Mouse (Mus musculus) spleen, postnatal 10 days (tissue): ENCODE data around the gene 2410131K14Rik.

ENCODE experiments used
- DNase-seq, 2 experiments: peaks; one replicate each; pipeline ENCODE4 v3.0.0; 2021 to 2022; ENCODE audit warnings: low spot score in 2 of 2

Gene 2410131K14Rik

DNA sequence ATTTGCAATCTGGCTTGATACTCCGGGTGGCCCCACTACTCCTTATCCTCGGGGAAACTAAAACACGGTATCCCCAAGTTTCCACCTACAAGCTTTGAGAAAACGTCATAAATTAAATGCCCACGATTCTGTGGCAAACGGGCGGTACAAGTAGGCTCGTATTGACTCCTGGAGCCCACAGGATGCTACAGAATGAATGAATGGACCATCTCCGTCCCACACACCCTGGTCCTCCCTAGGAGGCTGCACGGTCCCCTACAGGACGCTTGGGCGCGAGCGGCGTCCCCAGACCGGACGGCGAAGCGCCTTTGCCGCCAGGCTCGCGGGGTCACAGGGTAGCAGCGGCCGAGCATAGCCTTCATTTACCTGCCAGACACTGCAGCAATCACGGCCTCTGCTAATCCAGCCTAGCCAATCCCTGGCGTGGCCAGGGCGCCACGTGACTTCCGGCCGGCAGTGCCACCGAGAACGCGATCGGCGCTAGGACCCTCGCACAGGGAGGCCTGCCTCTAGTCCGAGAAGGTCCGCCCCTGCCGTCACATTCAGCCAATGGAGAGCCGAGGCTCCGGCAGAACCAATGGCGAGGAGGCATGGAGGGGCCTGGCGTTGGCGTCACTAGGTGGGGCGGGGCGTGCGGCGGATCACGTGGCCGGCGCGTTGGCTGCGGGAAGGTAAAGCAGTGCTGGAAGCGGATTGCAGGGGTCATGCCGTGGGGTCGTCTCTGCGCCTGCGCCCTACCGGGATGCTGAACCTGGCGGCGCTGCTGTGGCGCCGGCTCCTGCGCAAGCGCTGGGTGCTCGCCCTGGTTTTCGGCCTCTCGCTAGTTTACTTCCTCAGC is at the start of gene 2410131K14Rik, which contains the start of gene Rnft2:
TSS of gene 2410131K14Rik (plus strand) at position 622 of the 838 bp plus-strand sequence.
TSS of gene Rnft2 (minus strand) at position 511 of the 838 bp plus-strand sequence.
- DNase-seq, result peak; percentile 90 to 98

DNA sequence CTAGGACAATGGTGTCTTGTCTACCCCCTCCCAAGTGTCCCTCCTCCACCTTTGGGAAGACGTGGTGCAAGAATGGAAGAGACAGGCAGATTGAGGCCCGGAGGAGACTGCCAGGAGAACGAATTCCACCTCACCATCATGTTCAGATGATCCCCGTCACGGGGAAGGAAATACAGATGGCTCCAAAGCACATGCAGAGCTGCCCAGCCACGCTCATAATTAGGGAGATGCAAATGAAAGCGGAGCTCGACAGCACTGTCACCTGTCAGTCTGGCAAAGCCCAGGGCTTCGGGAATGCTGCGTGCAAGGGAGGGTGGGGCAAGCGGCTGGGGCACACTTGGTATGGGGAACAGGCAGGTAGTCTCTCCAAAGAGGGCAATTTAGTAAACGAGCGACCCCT is 47.6 kb upstream of the 2410131K14Rik start:
- no peak for DNase-seq

DNA sequence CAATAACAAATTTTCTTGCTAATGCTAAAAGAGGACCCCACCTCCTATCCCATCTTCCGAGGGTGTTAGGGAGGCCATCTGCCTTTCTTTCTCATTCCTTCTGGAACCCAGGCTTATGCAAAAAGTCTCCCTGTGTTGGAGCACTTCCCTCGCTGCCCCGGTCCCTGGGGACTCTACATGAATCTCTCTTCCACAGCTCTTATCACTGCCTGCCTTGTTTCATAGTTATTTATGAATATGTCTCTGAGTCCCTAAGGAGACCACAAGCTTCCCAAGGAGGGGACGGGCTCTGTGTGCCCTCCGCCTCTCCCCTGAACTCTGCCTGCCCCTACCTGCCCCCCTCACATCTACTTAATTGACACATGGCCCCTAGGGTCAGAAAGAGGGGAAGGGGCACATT is 45.4 kb upstream of the 2410131K14Rik start:
- no peak for DNase-seq

DNA sequence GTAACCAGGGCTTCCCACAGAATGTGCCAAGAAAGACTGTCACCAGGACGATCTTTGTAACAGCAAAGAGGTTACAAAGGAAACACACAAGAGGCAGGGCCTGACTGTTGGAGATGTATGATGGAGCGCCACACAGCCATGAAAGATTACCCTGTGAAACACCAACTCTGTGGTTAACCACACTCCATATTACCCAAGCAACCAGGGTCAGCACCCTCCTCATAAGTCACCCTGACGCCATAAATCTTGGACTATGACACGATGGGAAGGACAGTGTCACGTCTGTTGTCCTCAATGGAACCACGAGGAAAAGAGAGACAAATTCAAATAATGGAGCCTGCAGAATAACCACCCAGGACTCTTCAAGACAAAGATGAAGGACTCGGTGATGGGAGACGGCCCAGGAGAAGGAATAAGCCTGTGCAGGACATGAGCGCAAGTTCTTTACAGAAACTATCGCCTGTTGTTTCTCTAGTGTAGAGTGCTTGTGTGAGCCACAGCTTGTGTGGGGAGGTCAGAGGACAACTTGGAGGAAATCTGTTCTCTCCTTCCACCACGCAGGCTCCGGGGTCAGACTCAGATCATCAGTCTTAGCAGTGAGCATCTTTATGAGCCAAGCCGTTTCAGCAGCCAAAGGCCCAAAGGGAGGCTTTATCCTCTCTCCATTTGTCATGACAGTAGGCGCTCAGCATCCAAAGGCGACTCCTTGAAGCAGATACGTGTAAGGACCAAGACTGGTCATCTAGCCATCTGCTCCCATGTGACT is 40.2 kb upstream of the 2410131K14Rik start:
- no peak for DNase-seq

DNA sequence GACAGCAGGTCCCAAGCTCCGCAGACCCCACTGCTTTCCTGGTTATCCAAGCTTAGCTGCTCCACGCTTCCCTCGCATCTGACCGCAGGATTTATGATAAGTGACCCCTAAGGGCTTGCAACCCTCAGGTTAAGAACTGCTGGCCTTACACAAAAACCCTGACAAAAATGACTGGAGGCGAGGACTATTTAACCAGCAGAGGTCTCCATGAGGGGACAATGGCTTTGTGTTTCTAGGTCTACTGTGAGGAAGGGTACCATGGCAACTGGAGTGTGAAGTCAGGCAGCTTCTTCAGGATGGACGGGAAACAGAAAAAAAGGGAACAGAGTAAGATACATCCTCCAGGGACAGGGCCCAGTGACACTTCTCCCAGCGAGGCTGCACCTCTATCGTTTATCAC is 39.2 kb upstream of the 2410131K14Rik start:
- no peak for DNase-seq

DNA sequence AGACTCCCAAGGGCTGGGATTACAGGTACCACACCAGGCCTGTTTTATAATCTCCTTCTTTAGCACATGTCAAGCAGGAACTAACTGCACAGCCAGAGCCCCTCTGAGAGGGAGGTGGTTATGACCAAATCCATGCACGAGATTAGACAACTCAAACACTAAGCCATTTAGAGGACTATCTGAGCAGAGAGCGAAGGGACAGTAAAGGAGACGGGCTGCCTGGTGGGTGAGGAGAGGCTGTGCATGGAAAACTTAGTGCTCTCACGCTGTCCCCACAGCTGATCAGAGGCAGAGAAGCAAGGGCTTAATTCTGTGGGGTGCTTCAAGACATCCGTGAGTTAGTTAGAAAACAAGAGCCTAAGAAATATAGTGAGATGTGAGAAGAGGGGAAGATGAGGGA is 31.0 kb upstream of the 2410131K14Rik start:
- DNase-seq, result no peak

DNA sequence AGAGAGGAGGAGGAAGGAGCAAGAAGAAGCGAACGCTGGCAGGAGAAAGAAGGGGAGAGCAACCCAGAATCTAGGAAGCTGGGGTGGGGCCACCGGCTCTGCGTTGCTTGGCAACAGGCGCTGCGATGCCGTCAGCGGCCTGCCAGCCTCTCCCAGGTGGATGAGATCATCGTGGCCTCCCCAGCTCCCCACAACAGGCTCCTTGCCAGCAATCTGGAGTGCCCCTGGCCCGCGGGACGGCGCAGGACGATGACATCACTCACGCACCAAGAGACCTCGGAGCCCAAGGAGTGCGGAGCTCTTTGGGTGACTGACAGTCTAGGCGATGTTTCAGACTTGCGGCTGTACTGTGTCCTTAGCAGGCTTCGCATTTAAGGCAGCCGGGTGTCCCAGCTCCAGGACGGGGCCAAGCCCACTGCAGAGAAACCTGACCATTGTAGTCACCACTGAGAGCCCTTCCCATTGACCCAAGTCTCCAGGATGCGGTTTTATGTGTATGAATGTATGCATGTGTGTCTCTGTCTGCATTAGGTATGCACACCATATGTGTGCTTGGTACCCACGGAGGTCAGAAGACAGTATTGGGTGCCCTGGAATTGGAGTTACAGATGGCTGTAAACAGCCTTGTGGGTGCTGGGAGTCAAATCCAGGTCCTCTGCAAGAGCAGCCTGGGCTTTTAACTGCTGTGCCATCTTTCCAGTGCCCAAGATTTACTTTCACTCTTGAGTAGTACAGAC is 30.4 kb upstream of the 2410131K14Rik start:
- DNase-seq, result no peak

DNA sequence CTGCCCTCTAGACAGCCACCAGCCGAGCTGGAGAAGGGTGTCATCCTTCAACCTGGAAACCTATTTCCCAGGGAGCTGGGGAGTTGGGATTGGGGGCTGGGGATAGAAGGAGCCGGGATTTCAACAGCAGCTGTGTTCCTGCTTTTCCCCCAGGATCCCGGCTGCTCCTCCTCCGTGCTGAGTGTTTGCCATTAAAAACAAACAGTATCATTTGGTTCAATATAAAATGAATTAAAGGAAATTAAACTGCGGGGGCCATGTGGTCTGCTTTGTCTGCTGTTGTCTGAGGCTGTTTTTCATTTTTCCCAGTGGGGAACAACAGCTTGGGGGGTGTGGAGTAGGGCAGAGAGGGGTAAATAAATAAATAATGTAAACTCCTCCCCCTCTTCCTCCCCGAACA is 27.6 kb upstream of the 2410131K14Rik start:
- no peak for DNase-seq

DNA sequence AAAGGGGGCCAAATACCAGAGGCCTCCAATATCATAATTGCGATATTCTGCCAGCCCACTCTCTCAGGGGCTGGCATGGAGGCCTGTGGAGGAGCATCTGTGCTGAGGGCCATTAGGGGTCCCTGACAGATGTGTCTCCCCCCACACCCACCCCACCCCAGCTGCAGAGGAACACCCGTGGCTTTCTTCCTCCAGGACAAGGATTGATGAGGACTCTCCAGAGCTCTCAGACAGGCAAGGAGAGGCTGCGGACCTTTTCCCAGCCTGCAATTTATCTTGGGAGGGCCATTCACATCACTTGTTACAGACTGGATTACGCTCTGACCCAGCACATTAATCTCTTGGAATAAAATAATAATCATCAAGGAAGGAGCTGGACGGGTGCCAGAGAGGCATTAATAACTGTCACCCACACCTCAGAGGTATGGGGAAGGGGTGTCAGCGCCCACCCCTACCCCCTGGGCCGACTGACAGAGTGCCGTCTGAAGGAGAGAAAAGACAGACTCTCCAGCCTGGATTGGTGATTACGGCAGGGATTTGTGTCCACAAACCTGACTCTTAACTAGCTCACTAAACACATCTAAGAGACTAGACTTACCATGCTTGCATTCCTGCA is 21.8 kb upstream of the 2410131K14Rik start:
- no peak for DNase-seq

DNA sequence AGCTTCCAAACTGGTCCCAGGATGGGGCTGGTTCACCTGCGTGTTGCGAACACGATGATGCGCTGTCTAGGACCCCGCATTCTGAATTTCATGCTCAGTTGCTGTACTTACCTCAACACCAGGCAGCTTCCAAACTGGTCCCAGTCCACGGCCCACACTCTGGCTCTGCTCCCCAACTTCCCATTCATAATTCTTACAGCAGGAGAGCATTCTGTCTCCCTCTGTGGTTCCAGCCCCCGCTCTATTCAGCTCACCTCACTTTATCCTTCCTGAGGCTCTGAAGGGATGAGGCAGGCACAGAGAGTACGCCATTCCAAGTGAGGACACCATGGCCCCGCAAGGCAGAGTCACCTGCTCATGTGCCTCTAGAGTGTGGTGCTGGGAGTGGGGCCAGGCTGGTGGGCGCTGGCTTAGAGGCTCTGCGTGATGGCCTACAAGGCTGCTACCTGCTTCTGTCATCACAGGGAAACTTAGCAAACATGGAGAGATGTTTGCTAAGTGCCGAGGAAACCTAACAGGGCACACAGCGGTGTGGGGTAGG is 14.9 kb upstream of the 2410131K14Rik start:
- DNase-seq, result no peak

DNA sequence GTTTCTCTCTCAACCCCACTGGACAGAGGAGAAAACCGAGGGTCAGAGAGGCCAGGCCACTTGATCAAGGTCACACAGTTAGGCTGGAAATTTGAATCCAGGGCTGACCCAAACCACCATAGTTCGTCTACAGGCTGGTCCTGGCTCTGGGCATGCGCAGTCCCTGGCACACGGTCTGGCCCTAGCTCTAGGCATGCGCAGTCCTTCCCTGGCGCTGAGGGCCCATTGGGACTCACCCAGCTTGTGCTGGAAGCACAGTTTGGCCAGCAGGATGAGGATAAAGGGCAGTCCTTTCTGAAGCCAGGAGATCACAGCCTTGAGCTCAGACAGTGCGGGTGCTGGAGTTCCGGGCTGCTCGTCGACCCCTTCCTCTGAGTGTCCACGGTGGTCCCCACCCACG is 8.1 kb upstream of the 2410131K14Rik start:
- no peak for DNase-seq

DNA sequence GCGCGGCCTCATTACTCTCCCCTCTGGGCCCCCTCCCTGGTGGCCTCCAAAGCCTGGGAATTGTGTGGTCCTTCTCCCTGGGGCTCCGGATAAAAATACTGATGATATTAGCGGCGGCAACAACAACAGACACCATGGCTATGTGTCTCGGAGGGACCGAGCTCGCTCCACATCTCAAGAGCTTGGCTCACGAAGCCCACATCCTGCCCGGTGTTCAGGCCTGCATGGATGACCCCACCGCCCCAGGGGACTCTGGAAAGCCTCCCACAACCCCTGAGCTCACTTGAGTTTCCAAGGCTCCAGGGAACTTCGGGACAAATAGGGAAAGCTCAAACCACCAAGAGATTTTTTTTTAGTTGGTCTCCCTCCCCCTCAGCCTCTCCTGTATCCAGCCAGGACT is 5.4 kb upstream of the 2410131K14Rik start:
- DNase-seq, result no peak

DNA sequence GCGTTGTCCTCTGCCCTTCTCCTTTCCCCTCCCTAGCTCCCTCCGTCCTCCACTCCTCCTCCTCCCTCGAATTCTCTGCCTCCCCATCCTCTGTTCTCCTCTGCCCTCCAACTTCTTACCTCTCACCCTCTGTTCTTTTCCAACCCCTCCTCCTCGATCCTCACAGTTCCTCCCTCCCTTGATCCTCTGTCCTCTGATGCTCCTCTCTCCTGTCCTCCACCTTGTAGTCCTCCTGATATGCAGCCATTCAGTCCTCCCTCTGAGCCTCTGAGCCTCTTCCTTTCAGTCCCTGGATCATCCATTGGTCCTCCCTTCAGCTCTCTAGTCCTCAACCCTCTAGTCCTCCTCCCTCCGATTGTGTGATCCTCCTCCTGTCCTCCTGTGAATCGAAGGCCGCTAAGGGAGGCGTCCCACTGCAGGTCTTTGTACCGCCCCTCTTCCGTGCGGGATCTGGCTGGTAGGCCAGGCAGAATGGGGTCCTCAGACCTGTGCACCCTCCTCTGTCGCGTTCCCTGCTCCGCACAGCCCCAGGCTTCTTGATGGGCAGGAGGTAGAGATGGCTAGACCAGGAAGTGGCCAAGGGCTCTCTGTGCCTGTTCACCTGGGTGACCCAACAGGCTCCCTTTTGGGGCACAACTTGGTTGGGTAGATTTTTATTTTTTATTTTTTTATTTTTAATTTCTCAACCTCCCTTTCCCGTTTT is 730 bp downstream of the 2410131K14Rik start:
- DNase-seq, result no peak

DNA sequence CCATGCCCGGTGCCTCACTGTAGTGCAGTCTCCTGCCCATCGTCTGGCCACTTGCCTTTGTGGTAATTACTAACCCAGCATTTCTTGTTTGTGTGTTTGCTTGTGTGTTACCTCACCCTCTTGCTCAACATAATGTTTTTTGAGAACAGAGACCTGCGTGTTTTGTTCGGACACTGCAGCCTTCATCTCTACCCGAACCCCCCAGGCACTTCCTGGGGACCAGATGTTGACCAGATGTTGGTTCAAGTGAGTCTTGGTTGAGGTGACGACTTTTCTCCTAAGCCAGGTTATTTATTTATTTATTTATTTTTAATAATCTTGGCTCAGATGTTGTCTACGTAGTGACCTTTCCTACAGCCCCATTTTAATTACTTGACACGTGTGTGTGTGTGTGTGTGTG is 2.4 kb downstream of the 2410131K14Rik start:
- no peak for DNase-seq

DNA sequence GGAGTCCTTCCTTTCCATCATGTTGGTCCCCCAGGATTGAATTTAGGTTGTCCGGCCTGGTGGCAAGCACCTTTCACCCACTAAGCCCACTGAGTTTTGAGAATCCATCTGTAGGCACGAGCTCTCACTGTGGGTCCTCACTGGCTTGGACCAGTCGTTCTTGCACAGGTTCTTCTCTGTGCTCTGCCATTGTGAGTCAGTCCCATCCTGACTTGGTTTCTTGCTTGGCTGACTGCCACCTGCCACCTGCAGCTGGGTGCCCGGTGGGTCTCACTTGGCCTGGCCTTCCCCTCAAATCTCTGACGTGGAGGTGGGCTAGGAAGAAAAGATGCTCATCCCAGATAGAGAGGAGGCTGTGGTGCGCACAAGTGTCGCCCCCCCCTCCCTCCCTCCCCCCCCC is 6.0 kb downstream of the 2410131K14Rik start:
- DNase-seq, result no peak

DNA sequence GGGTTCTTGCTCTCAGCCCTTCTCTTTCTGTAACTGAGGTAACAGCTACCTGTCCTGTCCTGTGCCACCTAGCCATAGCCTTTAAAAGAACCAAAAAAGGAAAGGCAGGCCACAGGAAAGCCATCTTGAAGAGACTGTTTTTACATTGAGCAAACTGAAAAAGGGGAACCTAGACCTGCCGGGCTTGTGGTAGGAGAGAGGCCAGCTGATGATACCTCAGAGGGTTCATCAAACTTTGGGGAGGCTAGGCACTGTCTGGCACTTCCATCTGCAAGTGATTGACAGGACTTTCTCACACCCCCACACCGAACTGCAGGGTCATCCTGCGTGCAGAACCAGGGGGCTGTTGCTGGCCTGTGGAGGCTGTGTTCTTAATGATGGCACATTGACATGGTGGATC is 8.5 kb downstream of the 2410131K14Rik start:
- no peak for DNase-seq

DNA sequence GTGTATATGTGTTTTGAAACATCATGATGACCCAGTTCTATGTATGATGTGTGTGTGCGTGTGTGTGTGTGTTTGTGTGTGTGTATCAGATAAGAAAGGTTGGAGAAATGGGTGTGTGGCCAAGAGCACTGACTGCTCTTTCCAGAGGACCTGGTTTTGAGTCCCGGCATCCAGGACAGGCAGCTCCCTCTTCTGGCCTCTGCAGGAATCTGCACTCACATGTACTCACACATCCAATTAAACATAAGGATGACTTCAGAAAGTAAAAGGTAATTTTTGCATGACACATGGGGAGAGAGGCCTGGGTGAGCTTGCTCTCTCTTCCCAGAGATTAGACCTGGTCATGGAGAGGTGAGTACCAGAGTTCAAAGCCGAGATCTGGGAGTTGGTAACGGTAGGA is 12.0 kb downstream of the 2410131K14Rik start:
- DNase-seq, result no peak

DNA sequence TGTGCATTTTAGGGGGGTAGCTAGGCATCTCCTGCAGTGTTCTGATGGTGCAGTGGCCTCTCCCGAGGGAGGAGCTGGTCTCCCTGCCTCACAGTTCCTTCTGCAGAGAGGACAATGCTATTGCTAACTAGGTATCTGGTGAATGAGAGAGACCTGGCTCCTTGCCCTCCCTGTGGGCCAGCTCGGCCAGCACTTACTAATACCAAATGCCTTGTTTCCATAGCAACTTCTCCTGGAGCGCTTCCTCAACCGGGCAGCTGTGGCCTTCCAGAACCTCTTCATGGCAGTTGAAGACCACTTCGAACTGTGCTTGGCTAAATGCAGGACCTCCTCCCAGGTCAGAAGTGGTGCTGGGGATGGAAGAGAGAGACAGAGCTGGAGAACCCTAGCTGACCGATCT is 14.1 kb downstream of the 2410131K14Rik start:
- DNase-seq, result no peak

DNA sequence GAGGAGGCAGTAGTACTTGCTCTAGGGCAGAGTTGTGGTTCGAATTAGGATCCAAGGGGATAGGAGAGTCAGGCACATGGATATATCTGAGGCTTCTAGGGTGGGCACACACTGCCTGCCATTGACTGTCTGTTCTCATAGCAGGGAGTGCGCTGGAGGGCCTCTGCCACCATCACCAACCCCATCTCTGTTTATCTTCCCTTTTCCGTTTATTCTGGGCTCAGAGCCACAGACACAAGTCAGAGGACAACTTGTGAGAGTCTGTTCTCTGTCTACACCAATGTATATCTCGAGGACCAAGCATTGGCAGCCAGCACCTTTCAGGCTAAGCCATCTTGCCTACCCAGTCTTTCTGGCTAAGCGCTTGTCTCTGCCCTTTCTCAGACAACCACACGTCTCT is 14.6 kb downstream of the 2410131K14Rik start:
- DNase-seq, result no peak

DNA sequence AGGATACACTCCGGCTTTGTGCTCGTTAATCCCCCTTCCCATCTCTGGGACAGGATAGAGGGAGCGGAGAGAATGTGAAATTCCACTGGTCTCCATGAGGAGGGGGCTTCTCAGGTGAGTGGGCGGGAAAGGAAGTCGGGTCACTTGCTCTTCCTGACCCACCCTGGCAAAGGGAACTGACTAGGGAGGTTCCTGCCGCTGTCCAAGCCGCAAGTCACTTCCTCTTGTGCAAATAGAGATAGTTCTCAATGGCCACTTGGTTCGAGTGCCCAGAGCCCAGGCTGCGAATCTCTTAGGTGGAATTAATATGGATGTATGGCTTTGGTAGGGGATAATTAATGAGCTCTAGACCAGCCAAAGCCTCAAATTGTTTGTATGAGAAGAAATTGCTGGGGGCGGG is 15.0 kb downstream of the 2410131K14Rik start:
- DNase-seq, result no peak

DNA sequence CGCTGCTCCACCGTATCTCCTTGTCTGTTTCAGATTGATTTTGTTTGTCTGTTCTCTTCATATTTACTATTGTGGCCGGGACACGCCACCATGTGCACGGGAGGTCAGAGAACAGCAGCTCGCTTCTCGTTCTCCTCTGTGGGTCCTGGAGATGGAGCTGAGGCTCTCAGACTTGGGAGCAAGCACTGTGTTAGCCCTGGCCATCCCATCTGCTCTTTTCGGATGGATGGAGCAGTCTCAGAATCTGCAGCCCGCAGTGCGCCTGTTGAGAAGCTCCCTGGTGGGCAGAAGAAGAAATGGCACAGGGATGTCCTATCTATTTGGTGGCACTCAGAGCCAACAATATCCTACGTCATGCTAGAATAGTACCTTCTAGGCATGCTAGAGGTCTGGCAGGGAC is 15.6 kb downstream of the 2410131K14Rik start:
- DNase-seq, result no peak
